Mouse (Mus musculus): ENCODE data around the gene Cdh3.

Cdh3 gene

GRCm38 (mm10) chr8:106510365-106510975, at the start of gene Cdh3:
Gene Cdh3, plus strand, starts transcription at chr8:106510891.
- no peak for DNase-seq (ENCODE audit: low spot score in 2 of 2)

- DNase-seq (ENCODE audit: low spot score in 2 of 2): no peak
Observed at GRCm38 (mm10) chr8:106462131-106462530, 48.6 kb upstream of the Cdh3 start.

GRCm38 (mm10) chr8:106463795-106464194, 46.9 kb upstream of the Cdh3 start:
- DNase-seq (ENCODE audit: low spot score in 2 of 2): no peak

GRCm38 (mm10) chr8:106469485-106469884, 41.2 kb upstream of the Cdh3 start:
- DNase-seq (ENCODE audit: low spot score in 2 of 2): no peak

- no peak for DNase-seq (ENCODE audit: low spot score in 2 of 2)
Observed at GRCm38 (mm10) chr8:106474001-106474400, 36.7 kb upstream of the Cdh3 start.

- peak in 1 of 2 experiments; percentile 10 for DNase-seq (ENCODE audit: low spot score in 2 of 2)
Observed at GRCm38 (mm10) chr8:106500018-106500685, 10.5 kb upstream of the Cdh3 start, which contains the start of gene 6030452D12Rik. Gene 6030452D12Rik, plus strand, starts transcription at chr8:106500522.

GRCm38 (mm10) chr8:106504241-106504640, 6.5 kb upstream of the Cdh3 start:
- DNase-seq (ENCODE audit: low spot score in 2 of 2): no peak

GRCm38 (mm10) chr8:106505328-106505965, 5.2 kb upstream of the Cdh3 start:
- DNase-seq (ENCODE audit: low spot score in 2 of 2): no peak

GRCm38 (mm10) chr8:106506106-106506505, 4.6 kb upstream of the Cdh3 start:
- DNase-seq (ENCODE audit: low spot score in 2 of 2): no peak

GRCm38 (mm10) chr8:106507761-106508331, 2.8 kb upstream of the Cdh3 start:
- DNase-seq (ENCODE audit: low spot score in 2 of 2): no peak

- no peak for DNase-seq (ENCODE audit: low spot score in 2 of 2)
Observed at GRCm38 (mm10) chr8:106508456-106508855, 2.2 kb upstream of the Cdh3 start.

GRCm38 (mm10) chr8:106509079-106509780, 1.5 kb upstream of the Cdh3 start:
- DNase-seq (ENCODE audit: low spot score in 2 of 2): no peak

GRCm38 (mm10) chr8:106511065-106511501, 392 bp downstream of the Cdh3 start:
- DNase-seq (ENCODE audit: low spot score in 2 of 2): no peak

GRCm38 (mm10) chr8:106511531-106512041, 895 bp downstream of the Cdh3 start:
- no peak for DNase-seq (ENCODE audit: low spot score in 2 of 2)

GRCm38 (mm10) chr8:106512475-106513150, 1.9 kb downstream of the Cdh3 start:
- no peak for DNase-seq (ENCODE audit: low spot score in 2 of 2)

GRCm38 (mm10) chr8:106515946-106516479, 5.3 kb downstream of the Cdh3 start:
- DNase-seq (ENCODE audit: low spot score in 2 of 2): no peak

- DNase-seq (ENCODE audit: low spot score in 2 of 2): no peak
Observed at GRCm38 (mm10) chr8:106516581-106516980, 5.9 kb downstream of the Cdh3 start.

GRCm38 (mm10) chr8:106518763-106519162, 8.1 kb downstream of the Cdh3 start:
- no peak for DNase-seq (ENCODE audit: low spot score in 2 of 2)

- no peak for DNase-seq (ENCODE audit: low spot score in 2 of 2)
Observed at GRCm38 (mm10) chr8:106520578-106520977, 9.9 kb downstream of the Cdh3 start.

GRCm38 (mm10) chr8:106521845-106522244, 11.2 kb downstream of the Cdh3 start:
- no peak for DNase-seq (ENCODE audit: low spot score in 2 of 2)

- DNase-seq (ENCODE audit: low spot score in 2 of 2): no peak
Observed at GRCm38 (mm10) chr8:106526725-106527124, 16.0 kb downstream of the Cdh3 start.
